Mouse (Mus musculus) neural tube, embryonic 12.5 days (tissue): ENCODE results near the gene Pknox1. TPM values are rescaled to one million over a fixed set of nuclear protein-coding genes. Genes with fewer than 3 reads are reported as not detected.
A peak's percentile ranks its signal among the peaks of the same experiment; 100 is the strongest.

Experiments
- ATAC-seq: fragments of 200-750 bp; cut with Nextera tagmentation; 2 replicates; pipeline ENCODE4 v1.8.0; 2017; ENCODE audit warnings: low read depth, mild to moderate bottlenecking, moderate TSS enrichment, moderate library complexity; ENCODE audit not compliant: low FRiP score
- H3K27ac ChIP-seq: fragments of 300-500 bp; sonication (generic); 2 replicates; pipeline ENCODE4 v1.5.1; 2016
- H3K27me3 ChIP-seq: fragments of 300-500 bp; sonication (generic); replicated peaks from 2 replicates; pipeline ENCODE4 v1.6.1; 2016; ENCODE audit warnings: mild to moderate bottlenecking
- H3K36me3 ChIP-seq: fragments of 300-500 bp; sonication (generic); 2 replicates; pipeline ENCODE4 v1.6.1; 2016; ENCODE audit warnings: mild to moderate bottlenecking
- H3K4me1 ChIP-seq: fragments of 300-500 bp; sonication (generic); 2 replicates; pipeline ENCODE4 v1.6.1; 2016
- H3K4me2 ChIP-seq: fragments of 300-500 bp; sonication (generic); replicated peaks from 2 replicates; pipeline ENCODE4 v1.6.1; 2016; ENCODE audit warnings: mild to moderate bottlenecking
- H3K4me3 ChIP-seq: fragments of 300-500 bp; sonication (generic); 2 replicates; pipeline ENCODE4 v1.5.1; 2016
- H3K9ac ChIP-seq: fragments of 300-500 bp; sonication (generic); 2 replicates; pipeline ENCODE4 v1.6.1; 2016; ENCODE audit warnings: mild to moderate bottlenecking
- H3K9me3 ChIP-seq: fragments of 300-500 bp; sonication (generic); 2 replicates; pipeline ENCODE4 v1.6.1; 2016; ENCODE audit warnings: mild to moderate bottlenecking
- WGBS: fragments of 180-500 bp; shearing (Covaris S2); methylation state at CpG from one replicate; pipeline ENCODE4 v1.1.7; 2016; 5-methylcytosine and 5-hydroxymethylcytosine counted together
- polyA plus RNA-seq: library from polyadenylated mRNA; unstranded; fragments of >200 nt; fragmentation: Nextera tagmentation; extraction: Ambion mirVana; gene quantifications from 2 replicates; pipeline ENCODE4 v1.2.1, GENCODE M21; 2016

The Pknox1 gene
- polyA plus RNA-seq, 1 experiment from 2014 or later = 45.2 TPM

DNA sequence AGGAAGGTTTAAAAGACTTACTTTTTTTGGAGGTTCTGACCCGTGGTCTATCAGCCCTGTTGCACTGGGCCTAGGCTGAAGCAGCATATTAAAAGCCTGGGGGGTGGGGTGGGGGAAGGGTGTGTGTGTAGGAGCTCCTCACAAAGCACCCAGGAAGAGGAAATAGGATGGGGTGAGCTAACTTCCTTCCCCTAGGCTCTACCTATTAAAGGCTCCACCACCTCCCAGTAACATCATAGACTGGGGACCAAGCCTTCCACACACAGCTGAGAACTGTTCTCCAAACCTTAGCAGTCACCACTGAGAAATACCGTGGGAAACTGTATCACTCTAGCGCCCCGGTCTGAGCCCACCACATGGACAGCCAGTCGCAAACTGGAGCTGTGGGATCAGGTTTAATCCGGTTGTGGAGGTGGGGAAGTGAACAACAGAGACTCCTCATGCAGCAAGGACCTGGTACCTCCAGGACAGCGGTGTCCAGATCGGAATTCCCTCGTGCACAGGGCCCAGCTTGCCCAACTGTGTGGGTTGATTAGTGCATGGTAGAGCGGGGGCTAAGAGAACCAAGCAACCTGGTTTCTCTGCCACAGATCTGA lies 6.5 kb upstream of the Pknox1 start:
- Histone ChIP-seq H3K27me3 (no peaks in the 10 kb centered on the region), H3K27ac (no peak overlapping the region), H3K4me3 (no peak overlapping the region), H3K4me2 (no peak overlapping the region), H3K36me3 (no peaks in the 10 kb centered on the region), H3K9me3 (no peaks in the 10 kb centered on the region), H3K4me1 (peaks cover 12% of the 10 kb centered on the region), H3K9ac (no peak overlapping the region)
- 84% methylated on average over 10 of the region's 10 CpGs for WGBS
- ATAC-seq = no peak

DNA sequence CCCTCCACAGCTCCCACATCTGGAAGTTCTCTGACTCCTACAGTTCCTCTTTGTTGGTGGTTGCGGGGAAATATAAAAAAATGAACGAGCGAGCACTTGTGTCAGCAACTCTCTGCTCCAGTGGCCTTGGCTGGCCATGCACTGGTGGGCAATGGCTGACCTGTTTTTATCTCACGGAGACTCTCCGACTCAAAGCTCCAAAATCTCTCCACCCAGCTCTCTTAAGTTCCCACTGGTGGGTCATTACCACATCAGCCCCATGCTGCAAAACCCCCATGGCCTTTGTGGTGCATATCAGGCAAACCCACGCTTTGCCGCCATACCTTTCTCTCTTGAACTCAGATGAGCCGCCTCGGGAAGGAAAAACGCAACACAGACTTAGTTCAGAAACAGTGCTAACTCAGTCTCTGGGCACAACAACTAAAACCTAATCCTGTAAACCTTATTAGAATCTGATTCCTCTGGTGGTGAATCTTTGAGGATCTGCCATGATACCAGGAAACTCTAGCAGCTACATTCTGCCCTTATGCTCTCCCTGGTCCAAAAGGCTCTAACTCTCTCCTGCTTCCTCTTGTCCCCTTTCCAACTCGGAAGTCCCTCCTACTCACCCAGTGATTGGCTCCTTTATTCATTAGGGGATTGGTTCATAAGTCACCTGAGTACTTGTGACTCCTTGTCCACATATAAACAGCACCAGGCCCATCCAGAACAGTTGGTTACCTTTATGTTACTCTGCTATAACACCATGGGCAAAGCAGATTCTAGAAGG lies 5.3 kb upstream of the Pknox1 start:
- Histone ChIP-seq H3K9ac (no peak overlapping the region), H3K36me3 (no peaks in the 10 kb centered on the region), H3K27ac (no peak overlapping the region), H3K4me1 (peaks cover 17% of the 10 kb centered on the region), H3K4me3 (no peak overlapping the region), H3K4me2 (no peak overlapping the region), H3K27me3 (no peaks in the 10 kb centered on the region), H3K9me3 (no peaks in the 10 kb centered on the region)
- no peak for ATAC-seq
- WGBS = 91% methylated on average over 11 of the region's 11 CpGs

DNA sequence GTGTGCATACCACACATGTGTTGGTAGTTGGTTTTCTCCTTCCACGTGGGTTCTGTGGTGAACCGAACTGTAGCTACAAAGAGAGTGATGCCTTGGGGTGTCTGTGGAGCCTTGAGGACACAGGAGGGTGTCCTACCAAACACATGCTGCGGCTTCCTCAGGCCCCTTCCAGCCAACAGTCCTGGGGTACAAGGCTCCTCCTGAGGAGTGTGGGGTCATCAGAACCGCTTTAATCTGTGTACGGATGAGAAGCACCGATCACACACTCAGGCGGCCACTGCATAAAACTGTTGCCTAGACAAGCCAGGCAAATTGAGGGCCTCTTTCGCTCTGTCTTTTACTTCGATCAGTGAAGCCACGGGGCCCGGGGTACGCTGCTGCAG lies 911 bp upstream of the Pknox1 start:
- H3K36me3 ChIP-seq = no peaks in the 10 kb centered on the region
- peaks cover 33% of the 10 kb centered on the region for H3K4me1 ChIP-seq
- peak overlapping the region; percentile 69 for H3K4me2 ChIP-seq
- H3K9me3 ChIP-seq = no peaks in the 10 kb centered on the region
- WGBS = 22% methylated on average over 12 of the region's 12 CpGs
- H3K9ac ChIP-seq = peak overlapping the region; percentile 55
- H3K4me3 ChIP-seq = peak overlapping the region; percentile 76
- ATAC-seq = no peak
- H3K27me3 ChIP-seq = no peaks in the 10 kb centered on the region
- H3K27ac ChIP-seq = peak overlapping the region; percentile 48

DNA sequence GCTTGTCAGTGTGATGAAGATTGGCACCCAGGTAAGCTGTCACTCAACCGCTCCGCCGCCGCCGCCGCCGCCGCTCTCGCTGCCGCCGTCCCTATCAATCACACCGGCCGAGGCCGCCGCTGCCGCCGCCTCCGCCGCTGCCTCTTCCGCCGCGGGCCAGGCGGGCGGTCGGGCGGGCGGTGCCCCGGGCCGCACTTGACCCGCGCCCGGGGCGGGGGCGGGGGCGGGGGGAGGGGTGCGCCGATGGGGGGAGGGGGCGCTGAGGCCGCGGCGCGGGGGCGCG lies 265 bp downstream of the Pknox1 start:
- no peaks in the 10 kb centered on the region for H3K9me3 ChIP-seq
- H3K4me2 ChIP-seq = peak overlapping the region; percentile 69
- 0% methylated on average over 22 of the region's 44 CpGs for WGBS
- H3K36me3 ChIP-seq = no peaks in the 10 kb centered on the region
- no peak for ATAC-seq
- no peaks in the 10 kb centered on the region for H3K27me3 ChIP-seq
- H3K4me1 ChIP-seq = peaks cover 42% of the 10 kb centered on the region
- H3K4me3 ChIP-seq = peak overlapping the region; percentile 76
- H3K27ac ChIP-seq = peak overlapping the region; percentile 98
- peak overlapping the region; percentile 88 for H3K9ac ChIP-seq

DNA sequence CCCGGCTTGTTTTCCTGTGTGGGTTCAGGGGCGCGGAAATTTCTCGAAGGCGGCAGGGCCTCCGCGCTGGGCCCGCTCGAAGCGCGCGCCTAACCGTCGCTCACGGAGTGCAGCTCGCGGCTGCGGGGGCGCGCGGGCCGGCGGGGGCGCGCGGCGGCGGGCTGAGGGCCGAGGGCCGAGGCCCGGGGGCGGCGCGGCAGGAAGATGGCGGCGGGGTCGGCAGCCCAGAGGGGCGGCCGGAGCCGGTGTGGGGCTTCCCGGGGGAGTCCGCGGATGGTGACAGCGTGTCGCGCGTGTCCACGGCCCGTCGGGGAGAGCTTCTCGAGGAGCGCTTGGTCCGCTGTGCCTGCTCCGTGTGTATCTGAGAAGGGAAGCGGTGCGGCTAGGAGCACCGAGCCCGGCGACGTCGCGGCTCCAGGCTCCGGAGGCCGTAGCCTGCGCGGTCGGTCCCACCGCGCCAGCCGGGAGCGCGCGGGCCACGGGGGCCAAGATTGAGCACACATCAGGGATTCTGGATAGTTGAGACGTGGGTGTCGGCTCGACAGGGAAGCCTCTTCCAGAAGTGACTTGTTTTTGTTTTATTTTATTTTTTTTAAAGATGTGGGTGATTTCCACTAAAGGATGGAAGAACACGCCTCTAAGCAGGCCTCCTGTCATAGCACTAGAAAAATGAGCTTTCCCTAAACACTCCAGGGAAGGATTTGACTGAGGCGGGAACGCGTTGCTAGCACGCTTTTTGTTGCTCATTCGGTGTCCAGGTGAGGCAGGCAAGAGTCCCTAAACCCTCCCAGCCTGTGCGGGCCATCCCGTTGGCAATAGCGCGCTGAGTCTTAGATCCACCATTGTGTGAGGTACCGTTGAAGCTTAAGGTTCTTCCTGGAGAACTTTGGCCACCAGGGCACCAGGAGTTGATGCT lies 865 bp downstream of the Pknox1 start:
- Histone ChIP-seq H3K4me1 (peaks cover 42% of the 10 kb centered on the region), H3K4me2 (peak overlapping the region; percentile 69), H3K4me3 (peak overlapping the region; percentile 76), H3K36me3 (no peaks in the 10 kb centered on the region), H3K27me3 (no peaks in the 10 kb centered on the region), H3K27ac (peak overlapping the region; percentile 98), H3K9ac (peak overlapping the region; percentile 88), H3K9me3 (no peaks in the 10 kb centered on the region)
- ATAC-seq = peak; percentile 54
- WGBS = under 1% methylated on average over 81 of the region's 88 CpGs

DNA sequence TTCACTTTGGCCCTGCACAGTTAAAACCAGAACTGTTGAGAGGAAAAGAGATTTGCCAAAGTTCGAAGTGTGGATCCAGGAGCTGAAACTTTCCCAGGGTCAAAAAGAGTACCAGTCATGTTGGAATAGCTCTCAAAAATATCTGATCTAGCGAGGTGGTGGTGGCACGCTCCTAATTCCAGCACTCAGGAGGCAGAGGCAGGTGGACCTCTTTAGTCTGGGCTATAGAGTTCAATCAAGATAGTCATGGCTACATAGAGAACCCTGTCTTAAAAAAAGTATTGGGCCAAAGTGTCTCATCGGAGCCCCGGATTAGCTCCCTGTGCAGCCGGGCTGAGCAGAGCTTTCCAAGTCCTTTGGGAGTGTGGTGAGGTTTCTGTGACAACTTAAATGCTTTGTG lies 1.7 kb downstream of the Pknox1 start:
- Histone ChIP-seq H3K9ac (peak overlapping the region; percentile 88), H3K4me3 (peak overlapping the region; percentile 76), H3K27ac (0 out of 2 replicates have a peak overlapping the region, but pooled peaks have one; percentile 3), H3K4me1 (peaks cover 42% of the 10 kb centered on the region), H3K27me3 (no peaks in the 10 kb centered on the region), H3K36me3 (no peaks in the 10 kb centered on the region), H3K4me2 (peak overlapping the region; percentile 69), H3K9me3 (no peaks in the 10 kb centered on the region)
- no peak for ATAC-seq
- 81% methylated on average over 6 of the region's 6 CpGs for WGBS

DNA sequence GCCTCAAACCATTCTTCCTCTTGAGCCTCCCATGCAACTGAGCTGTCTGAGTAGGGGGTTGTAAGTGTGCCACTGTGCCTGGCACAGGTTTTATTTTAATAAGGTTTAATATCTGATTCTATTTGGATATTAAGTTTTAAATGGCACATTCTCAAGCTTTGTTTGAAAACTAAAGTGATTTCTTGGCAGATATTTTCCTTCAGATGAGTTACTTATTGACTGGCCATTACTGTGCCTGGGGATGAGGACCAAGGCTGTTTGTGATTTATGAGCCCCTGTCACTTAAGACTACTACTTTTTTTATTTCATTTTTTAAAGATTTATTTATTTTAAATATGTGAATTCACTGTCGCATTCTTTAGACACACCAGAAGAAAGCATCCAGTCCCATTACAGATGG lies 5.2 kb downstream of the Pknox1 start:
- Histone ChIP-seq H3K9me3 (no peaks in the 10 kb centered on the region), H3K36me3 (no peaks in the 10 kb centered on the region), H3K27me3 (no peaks in the 10 kb centered on the region), H3K27ac (no peak overlapping the region), H3K4me1 (peaks cover 36% of the 10 kb centered on the region), H3K4me2 (no peak overlapping the region), H3K9ac (no peak overlapping the region), H3K4me3 (no peak overlapping the region)
- no peak for ATAC-seq
- WGBS = 98% methylated on average over 1 of the region's 1 CpGs

DNA sequence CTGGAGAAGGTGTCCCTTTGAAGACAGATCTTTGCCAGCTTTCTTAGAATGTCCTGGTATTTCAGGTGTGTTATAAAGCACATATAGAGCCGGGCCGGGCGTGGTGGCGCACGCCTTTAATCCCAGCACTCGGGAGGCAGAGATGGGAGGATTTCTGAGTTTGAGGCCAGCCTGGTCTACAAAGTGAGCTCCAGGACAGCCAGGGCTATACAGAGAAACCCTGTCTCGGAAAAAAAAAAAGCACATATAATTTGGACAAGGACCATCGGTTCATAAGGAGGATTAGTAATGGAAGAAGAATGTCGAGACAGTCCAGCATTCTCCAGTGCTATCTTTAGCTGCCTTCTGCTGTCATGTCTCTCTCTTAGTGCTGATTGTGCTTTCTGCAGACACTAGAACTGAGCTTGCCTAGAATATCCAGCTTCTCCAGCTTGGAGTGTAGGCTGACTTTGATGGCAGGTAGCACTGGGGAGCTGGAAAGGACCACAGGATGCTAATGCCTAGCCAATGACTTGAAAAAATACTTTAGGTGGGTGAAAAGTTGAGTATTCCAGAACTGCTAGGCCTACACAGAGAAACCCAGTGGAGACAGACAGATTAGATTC lies 5.9 kb downstream of the Pknox1 start:
- Histone ChIP-seq H3K9ac (no peak overlapping the region), H3K9me3 (no peaks in the 10 kb centered on the region), H3K4me1 (peaks cover 36% of the 10 kb centered on the region), H3K4me2 (no peak overlapping the region), H3K4me3 (no peak overlapping the region), H3K27me3 (no peaks in the 10 kb centered on the region), H3K36me3 (no peaks in the 10 kb centered on the region), H3K27ac (no peak overlapping the region)
- WGBS = 92% methylated on average over 9 of the region's 9 CpGs
- no peak for ATAC-seq

DNA sequence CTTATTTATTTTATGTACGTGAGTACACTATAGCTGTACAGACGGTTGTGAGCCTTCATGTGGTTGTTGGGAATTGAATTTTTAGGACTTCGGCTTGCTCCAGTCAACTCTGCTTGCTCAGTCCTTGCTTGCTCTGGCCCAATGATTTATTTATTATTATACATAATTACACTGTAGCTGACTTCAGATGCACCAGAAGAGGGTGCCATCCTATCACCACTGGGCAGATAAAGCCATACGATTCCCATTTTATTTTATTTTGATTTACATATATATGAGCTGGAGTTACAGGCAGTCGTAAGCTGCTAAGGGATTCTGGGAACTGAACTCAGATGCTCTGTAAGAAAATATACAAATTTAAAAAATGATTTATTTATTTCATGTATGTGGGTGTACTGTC lies 7.2 kb downstream of the Pknox1 start:
- peaks cover 26% of the 10 kb centered on the region for H3K4me1 ChIP-seq
- no peak for ATAC-seq
- WGBS = 95% methylated on average over 5 of the region's 5 CpGs
- no peak overlapping the region for H3K4me3 ChIP-seq
- H3K27ac ChIP-seq = no peak overlapping the region
- no peaks in the 10 kb centered on the region for H3K36me3 ChIP-seq
- no peak overlapping the region for H3K9ac ChIP-seq
- H3K27me3 ChIP-seq = no peaks in the 10 kb centered on the region
- no peaks in the 10 kb centered on the region for H3K9me3 ChIP-seq
- H3K4me2 ChIP-seq = no peak overlapping the region

DNA sequence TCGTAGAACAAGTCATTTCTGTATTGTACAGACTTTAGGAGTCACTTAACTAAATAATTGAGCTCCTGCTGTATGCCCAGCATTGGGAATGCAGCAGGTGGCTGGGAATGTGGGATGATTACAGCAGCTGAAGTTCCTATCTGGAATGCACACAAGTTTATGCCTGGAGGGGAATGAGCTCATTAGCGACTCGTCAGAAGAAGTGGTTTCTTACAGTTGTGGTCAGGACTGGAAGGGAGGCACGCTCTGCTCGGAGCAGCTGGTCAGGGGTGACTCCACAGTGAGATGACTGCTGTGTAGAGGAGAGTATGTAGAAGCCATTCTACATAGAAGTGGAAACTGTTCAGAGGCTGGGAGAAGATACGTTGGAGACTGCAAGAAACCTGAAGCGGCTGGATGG lies 10.1 kb downstream of the Pknox1 start:
- no peak overlapping the region for H3K4me3 ChIP-seq
- H3K36me3 ChIP-seq = no peaks in the 10 kb centered on the region
- no peaks in the 10 kb centered on the region; the same call in 1 of the 2 replicates for H3K4me1 ChIP-seq
- no peak for ATAC-seq
- no peak overlapping the region for H3K4me2 ChIP-seq
- WGBS = 87% methylated on average over 7 of the region's 7 CpGs
- no peak overlapping the region for H3K9ac ChIP-seq
- no peak overlapping the region for H3K27ac ChIP-seq
- H3K27me3 ChIP-seq = no peaks in the 10 kb centered on the region
- no peaks in the 10 kb centered on the region for H3K9me3 ChIP-seq

DNA sequence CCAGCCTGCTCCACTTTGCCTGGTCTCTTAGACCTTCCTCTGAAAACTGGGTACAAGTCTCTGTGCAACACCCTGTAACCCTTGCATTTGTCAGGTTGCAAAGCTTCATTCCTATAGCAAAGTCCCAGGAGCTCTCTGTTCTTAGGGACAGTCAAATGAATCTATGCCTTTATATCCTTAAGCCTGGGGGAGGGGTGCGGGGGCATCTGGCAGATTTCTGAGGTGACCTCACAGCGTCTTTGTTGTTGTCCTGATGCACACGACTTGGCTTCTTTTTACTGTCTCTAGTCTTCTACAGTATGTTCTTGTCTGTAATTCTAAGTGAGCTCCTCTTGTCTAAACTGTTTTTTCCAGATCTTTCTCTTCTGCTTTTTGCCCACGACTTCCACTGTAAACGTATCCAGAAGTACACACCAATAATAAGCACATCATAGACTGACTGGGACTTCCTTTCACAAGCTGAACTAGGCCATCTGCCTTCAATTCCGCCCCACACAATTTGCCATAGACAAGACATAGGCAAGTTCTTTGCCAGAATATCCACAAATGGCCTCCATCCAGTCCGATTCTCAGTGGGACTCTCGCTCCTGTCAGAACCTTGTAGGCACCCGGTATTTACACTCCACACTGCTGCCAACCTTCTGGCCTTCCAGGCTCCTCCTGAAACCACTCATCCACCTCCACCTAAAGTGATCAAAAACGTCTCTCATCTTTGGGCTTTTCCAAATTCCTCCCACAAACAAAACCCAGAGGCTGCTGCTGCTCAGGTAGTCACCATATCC lies 12.1 kb downstream of the Pknox1 start:
- no peak overlapping the region for H3K9ac ChIP-seq
- H3K4me1 ChIP-seq = peaks cover 17% of the 10 kb centered on the region
- no peaks in the 10 kb centered on the region for H3K36me3 ChIP-seq
- H3K4me3 ChIP-seq = no peak overlapping the region
- no peaks in the 10 kb centered on the region for H3K27me3 ChIP-seq
- no peak for ATAC-seq
- H3K27ac ChIP-seq = no peak overlapping the region
- 89% methylated on average over 10 of the region's 10 CpGs for WGBS
- H3K4me2 ChIP-seq = no peak overlapping the region
- no peaks in the 10 kb centered on the region for H3K9me3 ChIP-seq
